Mouse (Mus musculus) E14TG2a.4 (cell line): ENCODE results near the gene Znhit2.

Experiments used
- H3K27me3 ChIP-seq: 2 replicates; pipeline ENCODE4 v1.6.1; 2014; ENCODE audit warnings: low read length, control low read depth; ENCODE audit not compliant: insufficient read depth
- H3K36me3 ChIP-seq: 2 replicates; pipeline ENCODE4 v1.6.1; 2014; ENCODE audit warnings: low read length, control low read depth; ENCODE audit not compliant: insufficient read depth
- H3K4me1 ChIP-seq: replicated peaks from 2 replicates; pipeline ENCODE4 v1.6.1; 2014; ENCODE audit warnings: low read depth, low read length, control low read depth
- H3K4me3 ChIP-seq: replicated peaks from 2 replicates; pipeline ENCODE4 v1.5.1; 2014; ENCODE audit warnings: mild to moderate bottlenecking, low read length
- H3K9me3 ChIP-seq: 2 replicates; pipeline ENCODE4 v1.6.1; 2014; ENCODE audit warnings: low read length, control low read depth
- CTCF ChIP-seq: conservative IDR thresholded peaks from 2 replicates; pipeline ENCODE4 v1.5.1; 2014; ENCODE audit warnings: low read length
- NANOG ChIP-seq: IDR thresholded peaks from 2 replicates; pipeline ENCODE4 v1.6.1; 2014; ENCODE audit warnings: borderline replicate concordance, low read length, mixed read lengths
- POU5F1 ChIP-seq: IDR thresholded peaks from 2 replicates; pipeline ENCODE4 v1.6.1; 2014; ENCODE audit warnings: low read length, borderline replicate concordance

The Znhit2 gene

GRCm38 (mm10) chr19:6102169-6102853, 41.3 kb downstream of the Znhit2 start:
- Histone ChIP-seq H3K9me3 (no peaks in the 10 kb centered on the region), H3K4me3 (no peak overlapping the region), H3K27me3 (no peaks in the 10 kb centered on the region), H3K36me3 (peaks cover 59% of the 10 kb centered on the region), H3K4me1 (peaks cover 53% of the 10 kb centered on the region)
- TF ChIP-seq NANOG (no peak), CTCF (no peak), POU5F1 (no peak)

GRCm38 (mm10) chr19:6104476-6104875, 43.5 kb downstream of the Znhit2 start:
- Histone ChIP-seq H3K27me3 (no peaks in the 10 kb centered on the region), H3K4me3 (no peak overlapping the region), H3K36me3 (peaks cover 54% of the 10 kb centered on the region), H3K4me1 (peaks cover 57% of the 10 kb centered on the region), H3K9me3 (no peaks in the 10 kb centered on the region)
- TF ChIP-seq NANOG (no peak), POU5F1 (no peak), CTCF (no peak)

GRCm38 (mm10) chr19:6105586-6105985, 44.6 kb downstream of the Znhit2 start, which contains the start of gene Naaladl1:
Naaladl1 (plus strand) TSS chr19:6105782.
- Histone ChIP-seq H3K4me3 (no peak within 1 kb of the TSS), H3K36me3 (peaks cover 48% of the 10 kb centered on the region), H3K4me1 (peaks cover 47% of the 10 kb centered on the region), H3K9me3 (no peaks in the 10 kb centered on the region), H3K27me3 (no peaks in the 10 kb centered on the region)
- TF ChIP-seq CTCF: no peak
- no peak for TF ChIP-seq NANOG
- no peak for TF ChIP-seq POU5F1
